Mouse (Mus musculus) layer of hippocampus, postnatal 14 days (tissue): ENCODE results near the gene Rbbp9. TPM values are rescaled to one million over a fixed set of nuclear protein-coding genes. Genes with fewer than 3 reads are reported as not detected.
"Not testable (repeated sequence)": the region's sequence is repeated elsewhere in the genome, so short reads cannot be mapped to it uniquely, and the experiment has no call there.

Experiments used
- DNase-seq, 2 experiments: peaks; one replicate each; pipeline ENCODE4 v3.0.0; 2021 to 2022; ENCODE audit warnings: low spot score in 2 of 2, mixed read lengths in 1 of 2
- long read RNA-seq, 2 experiments: library from polyadenylated mRNA; stranded (forward); transcript quantifications; one replicate each; pipeline ENCODE4 v2.0.0; 2021
- total RNA-seq, 2 experiments: library from RNA; stranded (reverse); gene quantifications; 2 replicates each; pipeline ENCODE4 v1.2.3; 2021

Rbbp9 gene
- total RNA-seq, result 10 to 100 TPM; 24.1 to 27.8 TPM
- long read RNA-seq, experiment 1, transcript Rbbp9-201 (5 exons, 2,170 nt), result major isoform, 21 of 24 reads
- long read RNA-seq, experiment 1, partial matches to known transcripts, result 0 of 24 reads
- long read RNA-seq, experiment 1, other reads (novel, unspliced or antisense), result 3 of 24 reads
- long read RNA-seq, experiment 2, transcript Rbbp9-201 (5 exons, 2,170 nt), result major isoform, 36 of 38 reads
- long read RNA-seq, experiment 2, partial matches to known transcripts, result 0 of 38 reads
- long read RNA-seq, experiment 2, other reads (novel, unspliced or antisense), result 2 of 38 reads

- DNase-seq, result peak; percentile 72 to 81
Observed at GRCm38 (mm10) chr2:144550529-144550928, at the start of gene Rbbp9. Rbbp9 (minus strand) TSS chr2:144550869.

DNA sequence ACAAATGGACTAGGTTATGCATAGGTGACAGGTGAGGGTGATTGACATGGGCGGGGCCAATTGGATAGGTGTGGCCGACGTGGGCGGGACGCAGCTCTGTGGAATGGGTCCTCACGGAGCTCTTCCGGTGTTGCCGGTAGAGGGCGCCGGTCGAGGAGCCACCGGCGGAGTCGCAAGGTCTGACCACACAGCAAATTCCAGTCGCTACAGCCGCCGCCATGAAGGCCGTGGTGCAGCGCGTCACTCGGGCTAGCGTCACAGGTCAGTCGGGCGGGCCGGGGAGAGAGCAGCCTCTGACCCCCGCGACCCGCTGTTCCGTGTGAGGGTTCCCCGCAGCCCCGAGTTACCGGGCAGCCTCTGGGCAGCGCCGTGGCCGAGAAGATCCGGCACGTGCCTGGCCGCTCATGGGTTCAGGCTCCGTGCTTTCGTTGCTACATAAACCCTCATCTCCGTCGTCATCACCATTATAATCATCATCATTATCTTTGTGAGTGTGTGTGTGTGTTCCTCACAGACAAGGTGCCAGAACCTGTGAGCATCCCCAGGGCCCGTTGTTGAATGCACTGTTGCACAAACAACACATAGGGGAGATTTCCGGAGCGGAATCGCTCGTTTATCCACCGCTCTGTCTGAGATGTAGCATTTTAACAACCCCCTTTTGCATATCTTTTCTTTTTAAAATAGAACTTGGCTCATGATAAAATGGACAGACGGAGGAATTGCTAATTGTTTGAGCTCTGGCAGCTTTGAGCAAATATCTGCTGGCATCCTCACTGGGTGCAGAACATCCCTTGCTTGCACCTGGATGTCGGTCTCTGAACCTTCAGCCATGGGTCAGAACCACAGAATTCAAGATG is 49.4 kb upstream of the Rbbp9 start, which contains the start of gene Dtd1:
TSS of gene Dtd1 (plus strand) at position 67 of the 857 bp plus-strand sequence.
- peak; percentile 82 to 83 for DNase-seq

DNA sequence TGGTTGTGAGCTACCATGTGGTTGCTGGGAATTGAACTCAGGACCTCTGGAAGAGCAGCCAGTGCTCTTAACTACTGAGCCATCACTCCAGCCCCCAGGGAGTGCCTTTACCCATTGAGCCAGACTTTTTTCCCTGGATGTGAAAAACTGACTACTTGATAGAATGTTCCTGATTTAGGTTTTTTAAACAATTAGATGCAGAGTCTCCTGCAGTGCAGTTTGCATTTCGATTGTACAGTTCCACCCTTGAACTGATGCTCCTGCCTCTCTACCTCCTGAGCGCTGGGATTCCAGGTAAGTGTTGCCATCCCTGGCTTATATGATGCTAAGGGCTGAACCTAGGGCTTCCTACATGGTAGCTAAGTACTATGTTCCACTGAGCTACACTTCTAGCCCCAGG is 47.3 kb upstream of the Rbbp9 start:
- DNase-seq, result no peak

GRCm38 (mm10) chr2:144593951-144594651 is 43.4 kb upstream of the Rbbp9 start, which contains the start of gene Smim26:
Smim26 (plus strand) TSS chr2:144594054.
- peak; percentile 77 to 86 for DNase-seq

- DNase-seq, result not testable (repeated sequence)
Observed at GRCm38 (mm10) chr2:144593036-144593435, 42.4 kb upstream of the Rbbp9 start.

DNA sequence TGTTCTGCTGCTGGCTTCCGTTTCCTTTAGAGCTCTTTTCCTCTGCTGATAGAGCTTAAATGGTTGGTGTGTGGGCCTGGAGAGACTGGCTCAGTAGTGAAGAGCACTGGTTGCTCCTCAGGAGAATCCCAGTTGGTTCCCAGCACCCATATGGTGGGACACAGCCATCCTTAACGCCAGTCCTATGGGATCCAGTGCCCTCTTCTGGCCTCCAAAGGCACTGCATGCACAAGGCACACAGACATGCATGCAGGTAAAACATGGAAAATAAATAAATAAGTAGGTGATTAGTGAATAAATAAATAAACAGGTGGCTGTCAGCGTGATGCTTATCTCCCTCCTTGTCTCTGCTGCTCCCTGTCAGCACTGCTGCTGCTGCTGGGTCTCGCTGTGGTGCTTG is 38.1 kb upstream of the Rbbp9 start:
- no peak for DNase-seq

- peak; percentile 94 to 98 for DNase-seq
Observed at GRCm38 (mm10) chr2:144555820-144556552, 5.3 kb upstream of the Rbbp9 start, which contains the start of gene Sec23b. Sec23b (plus strand) TSS chr2:144556229.

DNA sequence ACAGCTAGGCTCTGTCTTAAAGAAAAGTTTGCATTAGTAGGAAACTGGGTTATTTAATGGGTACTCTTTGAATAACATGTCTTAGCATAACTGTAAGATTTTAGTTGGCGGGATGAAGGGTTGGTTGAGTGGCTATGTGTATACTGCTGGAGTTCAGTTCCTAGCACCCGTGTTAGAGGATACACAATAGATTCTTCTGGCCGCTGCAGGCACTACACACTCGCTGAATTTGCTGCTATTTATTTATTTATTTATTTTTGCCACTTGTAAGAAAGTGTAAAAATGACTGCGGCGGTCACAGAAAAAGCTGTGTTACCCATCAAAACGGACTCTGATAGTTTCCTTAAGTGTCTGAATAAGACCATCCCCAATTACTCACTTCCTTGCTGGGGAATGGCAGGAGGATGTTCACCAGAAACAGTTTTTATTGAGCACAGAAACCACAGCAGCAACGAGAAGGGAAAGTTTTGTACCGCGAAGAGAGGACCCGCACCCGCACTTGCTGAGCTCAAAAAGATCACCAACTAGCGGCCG is 4.7 kb upstream of the Rbbp9 start:
- DNase-seq, result no peak

GRCm38 (mm10) chr2:144553905-144554304 is 3.2 kb upstream of the Rbbp9 start:
- no peak for DNase-seq

- no peak for DNase-seq
Observed at GRCm38 (mm10) chr2:144547559-144547958, 3.1 kb downstream of the Rbbp9 start.

GRCm38 (mm10) chr2:144545481-144545880 is 5.2 kb downstream of the Rbbp9 start:
- DNase-seq, result no peak

DNA sequence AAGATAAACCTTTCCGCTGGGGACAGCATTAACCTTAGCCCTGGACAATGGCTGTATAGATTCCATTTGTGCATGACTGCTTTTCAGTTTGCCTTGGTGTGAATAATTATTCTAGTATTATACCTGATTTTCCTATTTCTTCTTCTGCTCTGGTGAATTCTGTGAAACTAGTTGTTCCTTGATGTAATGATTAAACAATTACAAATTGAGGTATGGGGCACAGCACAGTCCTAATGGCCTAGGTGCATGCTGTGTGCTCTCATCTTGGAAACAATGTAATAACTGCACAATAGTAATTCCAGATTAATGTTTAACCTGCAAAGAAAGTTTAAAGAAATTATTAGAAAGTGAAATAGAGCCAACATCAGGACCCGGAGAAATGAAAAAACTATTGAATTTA is 5.6 kb downstream of the Rbbp9 start:
- DNase-seq, result no peak

DNA sequence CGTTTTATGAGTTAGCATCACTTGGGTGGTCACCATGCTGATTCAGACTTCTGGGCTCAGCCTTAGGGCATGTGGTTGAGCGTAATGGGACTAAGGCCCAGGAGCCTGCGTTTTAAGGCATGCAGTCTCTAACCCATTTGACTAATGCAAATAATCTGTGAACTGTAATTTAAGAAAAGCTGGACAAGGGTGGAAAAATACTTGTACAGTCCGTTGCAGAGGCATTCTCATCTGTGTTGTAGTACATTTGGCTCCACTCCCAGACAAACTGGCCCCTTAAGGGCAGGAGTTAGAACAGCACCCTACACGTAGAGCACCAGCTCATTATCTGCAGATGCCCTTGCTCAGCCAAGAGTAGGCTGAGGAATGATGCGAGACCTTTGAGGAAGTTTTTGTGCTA is 6.0 kb downstream of the Rbbp9 start:
- no peak for DNase-seq

- no peak for DNase-seq
Observed at GRCm38 (mm10) chr2:144543670-144544069, 7.0 kb downstream of the Rbbp9 start.

- no peak for DNase-seq
Observed at GRCm38 (mm10) chr2:144541246-144541645, 9.4 kb downstream of the Rbbp9 start.

- no peak for DNase-seq
Observed at GRCm38 (mm10) chr2:144537123-144537522, 13.5 kb downstream of the Rbbp9 start.

DNA sequence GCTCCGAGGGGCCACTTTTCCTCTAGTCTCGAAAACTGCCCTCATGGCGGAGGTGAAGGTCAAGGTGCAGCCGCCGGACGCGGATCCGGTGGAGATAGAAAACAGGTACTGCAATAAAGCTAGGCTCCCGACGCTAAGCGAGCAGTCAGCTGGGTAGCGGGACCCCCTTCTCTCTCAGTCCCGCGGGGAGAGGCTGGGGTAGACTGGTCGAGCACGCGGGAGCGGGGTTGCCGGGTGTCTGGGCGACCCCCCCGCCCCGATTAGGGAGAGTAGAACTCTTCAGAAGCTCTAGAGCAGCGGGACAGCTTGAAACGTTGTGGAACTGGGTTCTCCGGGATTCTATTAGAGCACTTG is 22.9 kb downstream of the Rbbp9 start:
- no peak for DNase-seq

DNA sequence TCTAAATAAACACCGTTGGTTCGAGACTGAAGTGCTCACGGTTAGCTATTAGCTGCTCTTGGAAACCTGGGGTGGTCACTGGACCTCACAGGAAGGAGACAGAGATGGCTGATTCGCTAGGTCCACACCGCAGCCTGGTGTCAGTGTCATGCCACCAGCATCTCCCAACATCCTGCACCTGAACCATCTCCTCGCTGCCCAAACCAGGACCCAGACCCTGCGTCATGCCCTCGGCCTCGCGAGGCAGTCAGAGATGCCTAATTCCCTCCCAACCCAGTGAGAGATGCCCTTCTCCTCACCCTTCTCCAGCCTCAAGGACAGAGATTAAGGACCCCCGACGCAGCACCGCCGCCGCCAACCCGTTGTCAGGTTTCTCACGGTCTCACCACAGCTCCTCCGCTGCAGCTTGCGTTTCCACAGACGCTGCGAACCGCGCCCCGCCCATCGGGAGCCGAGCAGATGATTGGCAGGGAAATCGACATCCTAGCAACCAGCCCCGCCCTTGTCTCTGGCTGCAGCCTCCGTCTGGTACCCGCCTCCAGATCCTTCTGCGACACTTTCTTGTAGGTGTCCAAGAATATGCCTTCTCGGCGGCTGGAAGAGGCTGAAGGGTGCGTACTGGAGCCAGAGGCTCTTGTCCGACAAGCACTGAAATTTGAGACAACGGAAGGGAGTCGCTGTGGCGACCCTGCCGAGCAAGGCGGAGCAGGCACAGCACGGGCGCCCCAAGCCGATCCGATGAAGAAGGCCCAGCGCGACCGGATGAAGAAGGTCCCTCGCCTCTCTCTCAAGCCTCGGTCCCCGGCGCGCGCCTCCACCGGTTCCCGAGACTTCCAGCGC is 23.5 kb downstream of the Rbbp9 start, which contains the start of the genes Dzank1 and Polr3f:
TSS of gene Dzank1 (minus strand) at position 434 of the 840 bp plus-strand sequence.
TSS of gene Polr3f (plus strand) at position 738 of the 840 bp plus-strand sequence.
- DNase-seq, result peak; percentile 98

GRCm38 (mm10) chr2:144525856-144526255 is 24.8 kb downstream of the Rbbp9 start:
- DNase-seq, result no peak
